Mouse (Mus musculus) CD4-positive helper T cell, adult 2 months (primary cell): ENCODE results near the gene St7l.
A peak's percentile ranks its signal among the peaks of the same experiment; 100 is the strongest.
"Not testable (repeated sequence)": the region's sequence is repeated elsewhere in the genome, so short reads cannot be mapped to it uniquely, and the experiment has no call there.

Experiments
- DNase-seq: peaks from one replicate; pipeline ENCODE4 v3.0.0-alpha.2; 2012; ENCODE audit warnings: low read depth, missing footprints, low spot score

The St7l gene

DNA sequence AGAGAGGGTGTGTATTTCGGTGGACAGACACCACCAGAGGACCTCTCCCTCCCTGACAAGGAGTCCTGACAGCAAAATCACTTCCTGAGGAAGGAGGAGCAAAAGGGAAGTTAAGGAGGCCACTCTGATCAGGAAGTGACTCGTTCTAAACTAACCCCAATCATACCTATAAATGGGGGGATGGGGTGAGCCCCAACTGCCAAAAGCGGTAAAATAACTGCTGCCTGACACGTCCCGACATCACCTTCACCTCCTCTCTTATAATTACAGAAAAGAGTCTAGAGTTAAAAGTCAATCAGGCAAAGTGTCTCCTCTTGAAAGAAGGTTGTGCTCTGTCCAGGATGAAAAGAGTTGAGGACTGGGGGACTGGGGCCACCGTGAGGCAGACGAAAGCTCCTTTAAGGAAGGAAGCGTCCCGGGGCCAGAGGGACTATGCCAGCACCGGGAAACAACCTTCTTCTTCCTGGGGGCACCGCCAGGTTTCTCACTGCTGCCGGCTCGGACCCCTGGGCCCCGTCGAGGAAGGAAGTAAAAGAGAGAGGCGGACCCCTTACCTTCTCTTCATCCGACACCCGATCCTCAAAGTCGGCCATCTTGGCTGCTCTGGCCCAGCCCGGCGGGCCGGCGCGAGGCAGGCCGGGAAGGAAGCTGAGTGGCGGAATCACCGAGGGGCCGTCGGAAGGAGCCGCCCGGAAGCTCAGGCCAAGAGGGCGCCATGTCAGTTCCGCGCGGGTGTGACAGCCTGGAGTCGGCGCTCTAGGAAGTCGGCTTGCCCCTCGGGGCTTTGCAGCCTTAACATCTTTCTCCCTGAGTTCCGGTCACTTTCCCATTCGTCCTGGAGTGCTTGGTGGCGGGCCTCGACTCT, at the start of gene St7l, which contains the start of gene Capza1:
Gene St7l, plus strand, starts transcription at position 220 of the 865 bp plus-strand sequence.
Gene Capza1, minus strand, starts transcription at position 720 of the 865 bp plus-strand sequence.
- peak; percentile 91 for DNase-seq

DNA sequence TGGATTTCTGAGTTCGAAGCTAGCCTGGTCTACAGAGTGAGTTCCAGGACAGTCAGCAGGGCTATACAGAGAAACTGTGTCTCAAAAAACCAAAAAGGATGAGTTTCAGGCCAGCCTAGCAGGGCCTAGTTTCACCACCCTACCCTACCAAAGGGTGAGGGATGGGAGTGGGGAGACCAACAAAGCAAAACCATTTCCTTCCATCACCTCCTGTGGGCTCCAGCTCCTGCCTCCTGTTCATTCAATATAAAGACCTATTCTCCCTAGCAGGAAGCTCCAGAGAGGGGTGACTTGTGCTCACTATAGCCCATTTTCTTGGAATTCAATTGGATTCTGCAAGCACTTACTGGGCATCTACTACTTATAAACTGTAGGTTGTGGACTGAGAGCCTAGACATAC, 49.1 kb upstream of the St7l start:
- DNase-seq, result no peak

DNA sequence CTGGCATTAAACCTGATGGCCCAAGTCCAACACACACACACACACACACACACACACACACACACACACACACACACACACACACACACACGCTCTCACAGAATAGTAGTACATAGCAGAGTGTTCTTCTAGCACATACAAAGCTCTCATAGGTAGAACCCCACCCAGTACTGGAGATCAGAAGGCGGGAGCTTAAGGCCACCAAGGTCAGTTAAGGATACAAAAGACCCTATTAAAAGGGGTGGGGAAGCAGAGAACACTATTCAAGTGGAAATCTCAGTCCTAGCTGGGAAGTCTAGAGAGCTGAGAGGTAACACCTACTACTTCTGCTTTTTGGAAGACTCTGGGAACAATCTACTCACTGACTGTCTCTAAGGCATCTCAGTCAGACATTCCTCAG, 48.5 kb upstream of the St7l start:
- no peak for DNase-seq

DNA sequence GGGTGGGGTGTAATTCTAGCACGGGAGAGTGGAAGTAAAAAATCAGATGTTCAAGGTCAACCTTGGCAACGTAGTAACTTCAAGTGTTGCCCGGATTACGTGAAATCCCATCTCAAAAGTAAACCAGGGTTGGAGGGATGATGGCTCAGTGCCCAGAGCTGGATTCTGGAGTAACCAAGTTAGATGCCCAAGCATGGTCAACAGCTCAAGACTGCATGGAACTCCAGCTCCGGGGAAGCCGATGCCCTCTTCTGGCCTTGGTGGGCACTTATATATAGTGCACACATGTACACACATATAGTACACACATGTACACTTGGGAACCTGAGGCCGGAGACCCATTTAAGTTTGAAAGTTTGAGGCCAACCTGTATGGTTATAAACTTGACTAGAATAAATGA, 47.7 kb upstream of the St7l start:
- no peak for DNase-seq

DNA sequence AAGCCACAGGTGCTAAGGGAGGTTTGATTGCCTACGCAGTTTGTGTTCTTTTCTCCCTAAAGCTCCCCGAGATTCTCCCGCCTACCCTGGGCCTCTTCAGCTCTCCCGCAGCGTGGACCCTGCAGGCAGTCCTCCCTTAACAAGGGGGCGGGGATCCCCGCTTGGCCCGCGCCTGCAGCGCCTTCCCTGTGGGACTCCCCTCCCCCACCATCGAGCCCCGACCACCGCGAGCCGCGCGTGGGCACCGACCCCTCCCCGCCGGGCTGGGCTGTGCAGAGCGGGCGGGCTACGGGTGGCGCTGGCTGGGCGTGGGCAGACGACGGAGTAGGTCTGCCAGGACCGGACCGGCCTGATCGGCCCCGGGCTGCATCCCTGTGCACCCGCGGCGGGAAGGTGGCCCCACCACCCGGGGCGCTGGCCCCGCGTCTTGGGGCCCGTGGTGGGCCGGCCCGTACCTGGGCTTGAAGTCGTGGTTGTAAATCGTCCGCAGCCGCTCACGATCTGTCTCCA, 46.3 kb upstream of the St7l start:
- peak; percentile 63 for DNase-seq

DNA sequence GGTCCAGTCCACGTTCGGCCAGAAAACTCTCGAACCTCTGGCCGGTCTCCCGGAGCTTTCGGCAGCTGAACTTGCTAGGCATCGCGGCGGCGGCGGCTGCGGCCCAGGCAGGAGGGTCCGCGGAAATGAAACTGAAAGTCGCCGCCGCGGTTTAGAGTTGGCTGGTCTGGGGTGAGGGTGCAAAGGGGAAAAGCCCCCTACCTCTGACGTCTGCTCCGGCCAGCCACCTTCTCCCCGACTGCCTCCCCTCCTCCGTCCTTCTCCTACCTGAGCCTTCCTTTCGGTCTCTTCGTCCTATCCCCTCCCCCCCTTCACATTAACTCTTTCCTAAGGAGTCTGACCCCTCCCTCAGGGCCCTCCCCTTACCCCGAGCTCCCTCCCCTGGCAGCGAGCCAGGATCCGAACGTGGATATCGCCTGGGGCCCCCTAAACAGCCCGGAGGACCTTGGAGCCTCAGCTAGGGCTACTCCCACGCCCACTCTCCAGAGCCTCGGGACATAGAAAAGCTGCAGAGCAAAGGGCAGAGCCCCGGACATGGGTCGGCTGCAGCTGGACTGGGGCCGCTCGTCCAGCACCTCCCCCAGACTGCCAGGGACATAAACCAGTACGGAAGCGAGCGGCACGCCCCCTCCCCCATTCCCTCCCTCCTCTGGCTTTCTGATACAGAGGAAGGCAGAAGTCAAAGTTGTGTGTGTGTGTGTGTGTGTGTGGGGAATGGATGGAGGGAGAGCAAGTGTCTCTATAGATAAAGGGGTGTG, 45.6 kb upstream of the St7l start, which contains the start of gene Mov10:
Gene Mov10, minus strand, starts transcription at position 573 of the 758 bp plus-strand sequence.
- peak; percentile 81 for DNase-seq

DNA sequence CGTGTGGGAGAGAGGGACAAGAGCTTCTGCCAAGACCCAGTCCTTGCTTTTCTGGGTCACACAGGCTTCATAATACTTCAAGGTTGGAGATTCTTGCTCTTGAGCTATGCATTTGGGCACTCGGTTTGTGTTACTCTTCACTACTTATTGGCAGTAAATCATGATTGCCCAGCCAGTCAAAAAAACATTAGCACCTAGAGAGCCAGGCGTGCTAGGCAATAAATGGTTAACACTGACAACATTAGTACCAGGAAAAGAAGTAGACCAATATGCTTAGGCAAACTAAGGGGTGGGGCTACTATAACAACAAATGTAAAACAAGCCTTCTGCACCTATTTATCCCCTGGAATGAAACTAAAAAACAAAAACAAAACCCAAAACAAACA, 45.1 kb upstream of the St7l start:
- DNase-seq, result no peak

DNA sequence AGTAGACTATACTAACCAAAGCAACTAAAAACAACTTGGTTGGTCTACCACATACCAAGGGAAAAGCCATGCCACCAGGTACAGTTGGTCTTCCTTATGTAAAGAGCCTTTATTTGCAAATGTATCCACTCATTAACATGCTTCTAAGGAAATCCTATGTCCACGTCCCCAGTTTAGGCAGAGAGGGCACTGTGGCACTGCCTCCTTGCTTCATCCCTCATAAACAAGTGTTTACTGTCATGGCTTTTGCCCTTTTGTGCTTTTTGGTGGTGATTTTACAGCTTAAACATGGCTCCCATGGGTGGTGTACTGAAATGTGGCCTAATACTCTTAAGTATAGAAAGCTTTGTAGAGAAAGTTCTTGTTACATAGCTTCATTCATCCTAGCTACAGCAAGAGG, 43.4 kb upstream of the St7l start:
- DNase-seq, result no peak

DNA sequence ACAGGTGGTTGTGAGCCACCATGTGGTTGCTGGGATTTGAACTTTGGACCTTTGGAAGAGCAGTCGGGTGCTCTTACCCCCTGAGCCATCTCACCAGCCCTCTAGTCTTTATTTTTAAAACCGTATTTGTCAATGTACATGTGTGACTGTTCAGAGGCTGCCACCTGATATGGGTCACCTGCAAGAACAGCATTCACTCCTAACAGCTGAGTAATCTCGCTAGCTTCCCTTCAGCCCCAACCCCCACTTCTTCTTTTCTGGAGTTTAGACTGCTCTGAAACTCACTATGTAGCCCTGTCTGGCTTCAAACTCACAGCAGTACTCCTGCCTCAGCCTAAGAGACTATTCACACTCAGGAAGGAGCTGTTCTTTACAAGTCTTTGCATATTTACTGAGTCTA, 41.4 kb upstream of the St7l start:
- DNase-seq, result no peak

DNA sequence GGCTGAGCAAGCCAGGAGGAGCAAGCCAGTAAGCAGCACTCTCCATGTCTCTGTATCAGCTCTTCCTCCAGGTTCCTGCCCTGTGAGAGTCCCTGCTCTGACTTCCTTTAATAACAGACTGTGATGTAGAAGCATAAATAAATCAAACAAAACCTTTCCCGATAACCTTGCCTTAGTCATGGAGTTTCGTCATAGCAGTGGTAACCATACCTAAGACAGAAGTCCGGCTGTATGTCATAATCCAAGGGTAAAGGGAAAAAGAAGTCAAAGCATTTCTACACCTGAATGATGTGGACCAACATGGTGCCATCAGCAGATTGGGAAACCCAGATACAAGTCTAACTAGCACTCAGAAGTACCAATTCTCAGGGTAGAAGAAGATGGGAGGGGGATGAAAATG, 28.0 kb upstream of the St7l start:
- no peak for DNase-seq

DNA sequence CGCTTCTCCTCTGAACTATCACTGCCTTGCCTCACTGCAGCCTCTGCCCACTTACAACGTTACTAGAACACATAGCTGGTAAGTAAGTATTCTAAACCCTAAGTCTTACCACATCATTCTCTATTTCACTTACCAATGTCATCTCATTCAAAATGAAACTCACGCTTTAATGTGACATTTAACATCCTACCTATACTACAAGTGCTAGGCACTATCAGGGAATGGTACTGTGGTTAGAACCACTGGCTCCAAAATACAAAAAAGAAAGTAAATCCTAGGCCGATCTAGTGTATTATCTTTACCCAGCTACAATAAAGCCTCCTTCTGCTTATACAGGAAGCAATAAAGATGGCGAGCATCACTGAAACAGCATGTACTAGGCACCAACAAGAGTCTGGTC, 22.8 kb upstream of the St7l start:
- DNase-seq, result no peak

DNA sequence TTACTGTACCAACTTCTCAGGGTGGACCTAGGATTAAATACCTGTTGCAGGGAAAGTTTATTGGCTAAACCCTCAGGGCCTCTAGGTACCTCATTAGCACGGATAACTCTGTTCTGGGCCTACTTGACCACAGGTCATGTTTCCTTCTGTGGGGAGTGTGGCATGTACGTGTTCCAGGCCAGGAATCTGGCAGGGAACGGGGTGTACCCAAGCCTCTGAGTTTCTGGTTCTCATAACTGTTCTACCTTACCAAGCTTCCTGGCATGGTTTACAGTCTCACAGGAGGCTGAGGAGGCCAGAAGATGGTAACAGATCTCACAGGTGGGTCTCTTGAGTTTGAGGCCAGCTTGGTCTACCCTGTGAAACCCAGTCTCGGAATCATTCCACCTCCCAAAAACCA, 17.2 kb upstream of the St7l start:
- DNase-seq, result no peak

DNA sequence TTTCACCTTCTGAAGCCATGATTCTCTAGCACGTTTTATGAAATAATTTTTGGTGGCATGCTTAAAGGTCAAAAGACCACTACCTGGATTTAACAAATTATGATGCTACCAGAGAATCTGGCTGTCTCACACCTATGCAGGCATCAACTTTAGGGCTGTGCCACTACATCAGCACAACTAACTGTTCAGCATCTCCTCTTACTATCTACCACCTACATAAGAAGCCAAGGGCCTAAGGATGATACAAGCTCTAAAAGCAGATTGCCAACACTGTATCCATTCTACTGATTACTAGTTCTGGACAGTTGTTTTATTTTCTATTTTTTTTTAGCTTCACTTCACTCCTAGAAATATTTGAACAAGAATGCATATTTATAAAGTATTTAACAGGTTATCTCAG, 9.3 kb upstream of the St7l start:
- no peak for DNase-seq

DNA sequence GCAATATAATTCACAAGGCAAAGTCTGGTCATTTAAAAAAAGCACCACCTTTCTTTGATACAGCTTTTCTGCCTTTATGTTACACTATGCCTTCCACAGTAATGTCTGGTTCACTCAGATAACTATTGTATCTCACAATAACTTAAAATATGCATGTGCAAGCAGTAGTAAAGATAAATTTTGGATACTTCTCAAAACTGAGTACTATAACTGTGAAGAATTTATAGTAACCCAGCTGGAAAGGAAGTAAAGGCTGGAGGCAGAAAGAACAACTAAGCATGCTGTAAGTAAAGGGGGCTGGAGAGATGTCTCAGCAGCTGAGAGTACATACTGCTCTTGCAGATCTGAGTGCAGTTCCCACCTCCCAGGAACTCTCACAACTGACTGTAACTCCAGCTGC, 8.9 kb upstream of the St7l start:
- no peak for DNase-seq

DNA sequence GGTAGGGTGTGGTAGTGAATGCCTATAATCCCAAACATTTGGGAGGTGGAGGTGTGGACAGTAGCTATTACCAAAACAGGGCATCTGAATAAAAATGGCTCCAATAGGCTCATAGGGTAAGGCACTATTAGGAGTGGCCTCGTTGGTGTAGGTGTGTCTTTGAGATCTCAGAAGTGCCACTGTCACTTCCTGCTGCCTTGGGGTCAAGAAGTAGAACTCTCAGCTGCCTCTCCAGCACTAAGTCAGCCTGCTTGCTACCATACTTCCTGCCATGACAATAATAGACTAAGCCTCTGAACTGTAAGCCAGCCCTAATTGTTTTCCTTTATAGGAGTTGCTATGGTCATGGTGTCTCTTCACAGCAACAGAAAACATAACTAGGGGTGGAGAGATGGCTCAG, 7.7 kb upstream of the St7l start:
- DNase-seq, result peak; percentile 52

DNA sequence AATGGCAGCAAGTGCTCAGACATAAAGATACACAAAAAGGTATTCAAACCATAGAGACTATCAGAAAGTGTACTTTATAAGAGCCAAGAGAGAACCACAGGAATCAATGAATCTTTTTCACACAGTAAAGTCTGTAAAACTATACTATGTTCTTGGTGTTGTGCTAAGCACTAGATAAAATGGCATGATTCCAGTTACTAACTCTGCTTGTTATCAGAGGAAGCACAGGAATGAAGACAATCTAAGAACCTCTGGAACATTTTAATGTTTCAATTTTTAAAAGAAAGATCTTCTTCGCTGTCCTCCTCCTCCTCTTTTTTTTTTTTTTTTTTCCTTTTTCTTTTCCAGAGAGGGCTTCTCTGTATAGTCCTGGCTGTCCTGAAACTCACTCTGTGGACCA, 5.2 kb upstream of the St7l start:
- no peak for DNase-seq

DNA sequence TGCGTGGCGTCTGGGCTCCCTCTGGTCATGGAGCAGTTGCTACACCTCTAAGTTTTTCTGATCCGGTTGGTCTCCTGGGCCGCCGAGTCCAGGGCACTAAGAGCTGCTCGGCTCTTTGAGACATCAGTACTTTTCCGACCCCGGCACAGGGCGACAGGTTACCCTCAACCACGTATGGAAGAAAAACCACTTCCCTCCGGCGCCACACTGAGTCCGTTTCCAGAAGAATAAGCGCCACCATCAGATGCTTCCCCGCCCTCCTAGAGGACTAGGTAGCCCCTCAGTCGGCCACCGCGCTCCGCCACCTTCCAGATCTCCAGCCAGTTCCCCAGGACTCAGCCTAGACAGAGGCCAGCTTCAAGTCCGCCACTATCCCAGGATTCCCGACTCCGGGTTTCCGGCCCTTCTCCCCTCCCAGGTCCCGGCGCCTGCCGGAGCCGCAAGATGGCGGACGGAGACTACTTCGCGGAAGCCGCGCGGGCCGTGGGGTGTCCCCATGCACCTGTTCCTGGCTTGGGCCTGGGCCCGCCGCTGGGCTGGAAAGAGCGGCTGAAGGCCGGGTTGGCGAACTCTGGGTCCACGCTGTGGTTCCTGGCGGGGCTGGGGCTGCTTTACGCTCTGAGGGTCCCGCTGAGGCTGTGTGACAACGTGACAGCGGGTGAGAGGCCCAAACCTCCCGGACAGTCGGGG, 991 bp downstream of the St7l start:
- peak; percentile 87 for DNase-seq

DNA sequence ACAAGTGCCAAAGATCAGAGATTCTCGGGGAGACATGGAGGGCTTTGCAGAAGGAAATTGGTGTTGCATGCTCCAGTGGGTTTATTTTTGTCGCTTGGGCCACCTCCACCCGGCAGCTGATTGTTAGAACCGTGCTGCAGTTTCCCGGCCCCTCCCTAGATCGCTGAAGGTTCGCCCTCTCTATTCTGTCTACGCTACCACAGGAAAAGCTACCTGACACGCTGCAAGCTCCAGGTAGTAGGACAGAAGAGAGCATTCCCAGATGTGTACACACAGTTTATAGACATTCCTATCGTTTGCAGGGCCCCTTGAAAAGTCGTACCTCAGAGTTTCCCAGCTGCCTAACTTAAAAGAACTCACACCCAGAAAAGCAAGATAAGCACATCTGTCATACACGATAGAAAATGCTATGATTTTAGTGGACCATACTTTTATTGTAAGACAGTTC, 1.6 kb downstream of the St7l start:
- DNase-seq, result no peak

DNA sequence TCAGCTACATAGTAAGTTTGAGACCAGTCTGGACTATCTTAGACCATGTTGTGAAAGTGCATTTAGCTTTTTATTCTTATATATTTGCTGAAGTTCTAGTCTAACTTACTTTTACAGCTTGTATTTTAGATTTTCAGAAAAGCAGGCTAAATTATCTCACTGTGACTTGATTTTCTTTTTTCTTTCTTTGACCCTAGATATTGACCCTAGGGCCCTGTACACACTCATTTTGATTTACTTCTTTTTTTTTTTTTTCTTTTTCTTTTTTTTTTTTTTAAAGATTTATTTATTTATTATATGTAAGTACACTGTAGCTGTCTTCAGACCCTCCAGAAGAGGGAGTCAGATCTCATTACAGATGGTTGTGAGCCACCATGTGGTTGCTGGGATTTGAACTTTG, 2.9 kb downstream of the St7l start:
- not testable (repeated sequence) for DNase-seq

DNA sequence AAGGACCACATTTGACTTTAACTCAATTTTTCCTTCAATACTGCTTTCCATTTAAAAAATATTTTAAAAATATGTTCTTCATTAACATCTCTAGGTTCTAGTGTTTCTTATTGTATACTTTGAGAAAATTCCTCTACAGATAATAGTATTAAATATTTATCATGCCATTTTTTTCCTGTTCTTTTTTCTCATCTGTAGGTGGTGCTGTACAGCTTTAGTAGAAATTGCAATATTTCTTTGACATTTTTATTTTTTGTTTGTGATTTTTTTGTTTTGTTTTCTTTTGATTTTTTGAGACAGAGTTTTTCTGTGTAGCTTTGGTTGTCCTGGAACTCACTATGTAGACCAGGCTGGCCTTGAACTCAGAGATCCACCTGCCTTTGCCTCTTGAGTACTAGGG, 5.8 kb downstream of the St7l start:
- DNase-seq, result no peak

DNA sequence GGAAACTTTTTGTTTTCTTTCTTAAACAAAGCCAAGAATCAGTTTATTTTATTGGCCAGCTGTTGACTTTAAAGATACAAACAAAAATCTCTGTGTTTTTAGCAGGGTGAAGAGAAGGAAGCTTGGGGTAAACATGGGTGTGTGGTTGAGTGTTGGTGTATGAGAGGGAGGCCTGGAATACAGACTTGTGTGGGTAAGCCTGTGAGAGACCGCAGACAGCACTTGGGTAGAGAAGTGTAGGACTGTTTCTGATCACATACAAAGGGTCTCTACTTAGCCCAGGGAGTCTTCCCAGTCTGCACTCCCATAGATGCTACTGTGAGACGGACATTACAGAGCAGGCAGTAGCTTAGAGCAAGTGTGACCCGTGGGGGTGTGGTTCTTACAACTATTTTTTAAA, 24.8 kb downstream of the St7l start:
- DNase-seq, result no peak

DNA sequence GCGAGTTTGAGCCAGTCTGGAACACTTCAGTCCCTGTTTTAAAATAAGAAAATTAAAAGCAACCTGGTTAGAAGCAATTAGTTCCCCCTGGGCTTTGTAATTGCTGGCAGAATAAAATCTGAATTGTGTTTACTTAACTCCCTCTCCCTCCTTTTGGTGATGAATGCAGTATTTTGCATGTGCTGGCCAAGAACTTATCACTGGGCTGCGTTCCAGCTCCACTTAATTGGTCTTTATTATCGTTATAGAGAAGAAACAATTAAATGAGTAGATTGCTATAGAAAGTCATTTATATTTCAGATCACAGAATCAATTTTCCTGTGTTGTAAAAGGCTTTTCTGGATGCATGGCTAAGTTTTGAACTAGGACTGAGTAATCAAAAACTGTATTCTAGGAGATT, 32.3 kb downstream of the St7l start:
- no peak for DNase-seq
